Comparison of ENCODE assay signal across 8 mouse cellular contexts in the genomic region with DNA sequence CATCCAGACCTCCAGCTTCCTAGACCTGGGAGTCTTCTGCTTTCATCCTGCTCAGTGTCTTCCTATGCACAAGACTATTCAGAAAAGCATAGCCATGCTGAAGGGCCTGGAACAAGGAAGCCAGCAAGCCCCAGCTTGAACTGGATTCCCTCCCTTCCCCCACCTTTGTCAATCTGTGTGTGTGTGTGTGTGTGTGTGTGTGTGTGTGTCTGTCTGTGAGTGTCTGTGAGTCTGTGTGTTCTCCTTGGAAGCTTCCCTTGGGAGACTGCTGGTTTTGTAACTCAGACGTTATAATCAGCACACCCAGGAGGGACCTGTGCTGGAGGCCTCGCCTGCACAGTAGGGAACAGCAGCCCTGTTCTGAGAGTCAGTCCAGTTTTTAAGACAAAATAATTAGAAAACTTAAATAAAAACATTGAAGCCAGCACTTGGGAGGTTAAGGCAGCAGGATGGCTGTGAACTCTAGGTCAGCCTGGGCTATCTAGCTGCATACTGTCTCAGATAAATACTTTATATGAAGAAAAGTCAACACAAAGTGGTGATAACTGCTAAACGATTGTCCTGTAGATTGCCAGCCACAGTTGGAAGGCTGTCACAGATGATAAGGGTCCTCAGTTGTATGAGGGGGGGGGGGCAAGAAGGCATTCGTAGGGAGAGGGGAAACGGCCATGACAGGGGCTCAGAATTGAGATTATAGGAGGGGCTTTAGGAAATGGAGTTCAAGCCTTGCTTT. TPM values are rescaled to one million over a fixed set of nuclear protein-coding genes. Genes with fewer than 3 reads are reported as not detected.
A peak's percentile ranks its signal among the peaks of the same experiment; 100 is the strongest.
DNase-seq lines count a peak whose midpoint lies in the region; ATAC-seq and TF ChIP-seq lines count a peak whose summit lies in the region.

No protein-coding gene starts in this region.

- in situ Hi-C loops in ES-E14 (cut with MboI; ENCODE audit: low sequenced_read_pairs in 2 of 2, unreplicated experiment in 2 of 2): no loop called here

- peak overlapping the region; percentile 9; the same call in 1 of the 2 replicates for H3K9ac ChIP-seq in heart, adult 2 months (ENCODE audit: low read depth, low read length)
- H3K9ac ChIP-seq in ES-E14 (ENCODE audit: insufficient read depth, low read depth, low read length, poor library complexity, severe bottlenecking): peak overlapping the region; percentile 84
- H3K9ac ChIP-seq in hindbrain, embryonic 11.5 days (ENCODE audit: low read depth, low read length): no peak overlapping the region; the same call in 1 of the 2 replicates

- H3K4me1 ChIP-seq in heart, adult 2 months (ENCODE audit: control insufficient read depth, insufficient read depth, low read length): peaks cover 21% of the 10 kb centered on the region
- peaks cover 11 to 26% of the 10 kb centered on the region in 2 experiments for H3K4me1 ChIP-seq in ES-E14 (ENCODE audit: control insufficient read depth in 2 of 2, insufficient read depth in 2 of 2, low read length in 2 of 2, poor library complexity in 1 of 2)
- peaks cover 16% of the 10 kb centered on the region for H3K4me1 ChIP-seq in hindbrain, embryonic 11.5 days (replicated peaks; ENCODE audit: control insufficient read depth, insufficient read depth, low read length)

- H3K27ac ChIP-seq in heart, adult 2 months: peak overlapping the region; percentile 81
- H3K27ac ChIP-seq in ES-E14 (ENCODE audit: insufficient read depth, low read depth, low read length, poor library complexity, severe bottlenecking) (peak overlapping the region; percentile 86), macrophage (peak overlapping the region; percentile 98)
- H3K27ac ChIP-seq in hindbrain, embryonic 11.5 days (ENCODE audit: low read depth, low read length): no peak overlapping the region

- H3K9me3 ChIP-seq in ES-E14 (ENCODE audit: control insufficient read depth, insufficient read depth, low read depth, low read length): no peaks in the 10 kb centered on the region
- no peaks in the 10 kb centered on the region for H3K9me3 ChIP-seq in hindbrain, embryonic 11.5 days (ENCODE audit: control insufficient read depth, low read length)

- H3K36me3 ChIP-seq in heart, adult 2 months (ENCODE audit: control insufficient read depth, insufficient read depth, low read length): peaks cover 6% of the 10 kb centered on the region; the same call in 1 of the 2 replicates
- H3K36me3 ChIP-seq in ES-E14 (ENCODE audit: control insufficient read depth, insufficient read depth, low read length, poor library complexity, severe bottlenecking): peaks cover 37% of the 10 kb centered on the region
- 0 out of 2 replicates have a peak, but pooled peaks cover 4% of the 10 kb centered on the region for H3K36me3 ChIP-seq in hindbrain, embryonic 11.5 days (ENCODE audit: control insufficient read depth, insufficient read depth, low read length)
- H3K36me3 ChIP-seq in macrophage (ENCODE audit: inconsistent target): no peaks in the 10 kb centered on the region

- intact Hi-C loops in heart, adult 2 months (cut with DNase I): loop anchor here (2.0 kb wide), 1 partner anchor 23 kb away; the partner anchor contains the start of gene Rnf157
- intact Hi-C loops in heart, postnatal 14 days (cut with DNase I): no loop called here

- H3K27me3 ChIP-seq in heart, adult 2 months (ENCODE audit: control insufficient read depth, insufficient read depth, low read length): no peaks in the 10 kb centered on the region
- H3K27me3 ChIP-seq in hindbrain, embryonic 11.5 days (ENCODE audit: control insufficient read depth, insufficient read depth, low read length): no peaks in the 10 kb centered on the region

- no peak for TF ChIP-seq EP300 in heart, adult 2 months (IDR thresholded peaks at IDR 0.05; ENCODE audit: insufficient read depth, low read depth, low read length)

- 19% methylated on average over 5 of the region's 5 CpGs for WGBS in heart, adult 2 months
- 70% methylated on average over 5 of the region's 5 CpGs for WGBS in hindbrain, embryonic 11.5 days
- WGBS in macrophage (ENCODE audit: missing documents): 24% methylated on average over 5 of the region's 5 CpGs

- H3K79me2 ChIP-seq in heart, adult 2 months (replicated peaks; ENCODE audit: control insufficient read depth, insufficient read depth, low read length): no peaks in the 10 kb centered on the region; the same call in 1 of the 2 replicates
- H3K79me2 ChIP-seq in macrophage (ENCODE audit: inconsistent target): peaks cover 26% of the 10 kb centered on the region

- TF ChIP-seq CTCF in heart, adult 2 months (IDR thresholded peaks at IDR 0.05): no peak

- no peak for DNase-seq in heart, adult 2 months
- no peak for DNase-seq in heart, postnatal 14 days
- no peak for DNase-seq in ES-E14 (ENCODE audit: low read depth, low spot score)
- no peak for DNase-seq in hindbrain, embryonic 11.5 days (ENCODE audit: low spot score)
- DNase-seq in B cell, adult 2 months: no peak
- DNase-seq in adrenal gland, postnatal 10 days: no peak
- DNase-seq in thymus, postnatal 0 days (ENCODE audit: low spot score): no peak

- peak overlapping the region; percentile 86 for H3K4me2 ChIP-seq in hindbrain, embryonic 11.5 days (replicated peaks; ENCODE audit: low read depth, low read length)

- 0 out of 2 replicates have a peak, but pooled peaks have one; percentile 4 for TF ChIP-seq POLR2A in heart, adult 2 months (IDR thresholded peaks at IDR 0.05; ENCODE audit: insufficient read depth, low read depth, low read length)

- ATAC-seq in hindbrain, embryonic 11.5 days (ENCODE audit: low FRiP score): no peak

- H3K4me3 ChIP-seq in heart, adult 2 months: no peak overlapping the region
- H3K4me3 ChIP-seq in ES-E14 (ENCODE audit: insufficient read depth in 1 of 2, low read depth in 1 of 2, low read length in 2 of 2, poor library complexity in 1 of 2, severe bottlenecking in 1 of 2): peak overlapping the region; percentile 78 to 97
- H3K4me3 ChIP-seq in hindbrain, embryonic 11.5 days (ENCODE audit: low read depth, low read length): peak overlapping the region; percentile 97; the same call in 1 of the 2 replicates
- peak overlapping the region; percentile 54; the same call in 1 of the 2 replicates for H3K4me3 ChIP-seq in macrophage (ENCODE audit: inconsistent target)

TF ChIP-seq in ES-E14, 5 proteins besides CTCF, POLR2A, EP300 and RAD21 (continues in another document):
- TF ChIP-seq MAFK (IDR thresholded peaks at IDR 0.05; ENCODE audit: insufficient read depth, low read depth, low read length) (no peak), ZC3H11A (IDR thresholded peaks at IDR 0.05; ENCODE audit: borderline replicate concordance, low read depth, low read length) (no peak), HCFC1 (IDR thresholded peaks at IDR 0.05; ENCODE audit: borderline replicate concordance, insufficient read depth, low read length) (no peak)

RNA-seq across cellular contexts. Expression of gene Ubald2, which starts 2.3 kb away (rescaled TPM):
- total RNA-seq in heart, adult 2 months (2021): 10 to 100 TPM; 29.2 to 34.1 TPM
- 45.5 and 80.1 TPM in 2 replicates for polyA plus RNA-seq in heart, adult 2 months (2012; rRNA removed)
- 10 to 100 TPM; 41.2 to 42.9 TPM for total RNA-seq in heart, postnatal 14 days (2021)
- 106 and 117 TPM in 2 replicates for total RNA-seq in ES-E14 (2012; rRNA removed)
- 77.9 and 81.2 TPM in 2 replicates for polyA plus RNA-seq in hindbrain, embryonic 11.5 days (2014; fragmentation: Nextera tagmentation; extraction: Ambion mirVana)
- 10 to 100 TPM in 7 of 26 experiments, 1 to 10 TPM in 17, under 1 TPM in 2; 0.62 to 15.1 (median 5.9) TPM for total RNA-seq in macrophage (2018; cell fraction: chromatin; rRNA removed)
- 10 to 100 TPM; 22.3 to 37.2 (median 29.0) TPM for total RNA-seq in macrophage (2018; cell fraction: cytosol; rRNA removed)
- total RNA-seq in macrophage (2018; cell fraction: nucleus; rRNA removed): 10 to 100 TPM in 12 of 26 experiments, 1 to 10 TPM in 14; 3.3 to 22.5 (median 9.6) TPM
- polyA plus RNA-seq in macrophage (2018): 18.0 to 34.4 TPM (median 27.5 TPM) in 3 replicates
- total RNA-seq in adrenal gland, postnatal 10 days (2021): 10 to 100 TPM; 47.9 to 51.1 TPM
- polyA plus RNA-seq in thymus, postnatal 0 days (2015; fragmentation: Nextera tagmentation; extraction: Ambion mirVana): 81.9 and 82.9 TPM in 2 replicates

RNA-seq across cellular contexts. Expression of gene Rnf157, which starts 23.3 kb away (rescaled TPM):
- 1 to 10 TPM; 6.0 to 7.2 TPM for total RNA-seq in heart, adult 2 months (2021)
- 3.0 and 5.7 TPM in 2 replicates for polyA plus RNA-seq in heart, adult 2 months (2012; rRNA removed)
- total RNA-seq in heart, postnatal 14 days (2021): 1 to 10 TPM; 5.8 to 8.8 TPM
- 3.7 and 6.1 TPM in 2 replicates for total RNA-seq in ES-E14 (2012; rRNA removed)
- 16.0 and 23.1 TPM in 2 replicates for polyA plus RNA-seq in hindbrain, embryonic 11.5 days (2014; fragmentation: Nextera tagmentation; extraction: Ambion mirVana)
- total RNA-seq in macrophage (2018; cell fraction: chromatin; rRNA removed): 10 to 100 TPM in 22 of 26 experiments, 1 to 10 TPM in 4; 3.1 to 61.4 (median 29.3) TPM
- 10 to 100 TPM; 10.5 to 18.6 (median 14.5) TPM for total RNA-seq in macrophage (2018; cell fraction: cytosol; rRNA removed)
- 10 to 100 TPM in 20 of 26 experiments, 1 to 10 TPM in 6; 6.5 to 53.5 (median 18.2) TPM for total RNA-seq in macrophage (2018; cell fraction: nucleus; rRNA removed)
- 12.1 to 23.4 TPM (median 14.0 TPM) in 3 replicates for polyA plus RNA-seq in macrophage (2018)
- total RNA-seq in adrenal gland, postnatal 10 days (2021): 10 to 100 TPM; 11.2 to 16.5 TPM
- polyA plus RNA-seq in thymus, postnatal 0 days (2015; fragmentation: Nextera tagmentation; extraction: Ambion mirVana): 52.3 and 56.7 TPM in 2 replicates

RNA-seq across cellular contexts. Expression of gene Qrich2, which starts 29.9 kb away (rescaled TPM):
- total RNA-seq in heart, adult 2 months (2021): not detected
- polyA plus RNA-seq in heart, adult 2 months (2012; rRNA removed): 0.18 and 0.23 TPM in 2 replicates
- total RNA-seq in heart, postnatal 14 days (2021): not detected
- 0.22 and 0.37 TPM in 2 replicates for total RNA-seq in ES-E14 (2012; rRNA removed)
- polyA plus RNA-seq in hindbrain, embryonic 11.5 days (2014; fragmentation: Nextera tagmentation; extraction: Ambion mirVana): 0.17 TPM in 1 of 2 replicates, not detected in the other
- not detected for total RNA-seq in macrophage (2018; cell fraction: chromatin; rRNA removed)
- not detected for total RNA-seq in macrophage (2018; cell fraction: cytosol; rRNA removed)
- under 1 TPM in 3 of 26 experiments, not detected in 23; 0.12 to 0.58 (median 0.17) TPM for total RNA-seq in macrophage (2018; cell fraction: nucleus; rRNA removed)
- polyA plus RNA-seq in macrophage (2018): not detected in 3 replicates
- not detected for total RNA-seq in adrenal gland, postnatal 10 days (2021)
- 0.05 and 0.35 TPM in 2 replicates for polyA plus RNA-seq in thymus, postnatal 0 days (2015; fragmentation: Nextera tagmentation; extraction: Ambion mirVana)

RNA-seq across cellular contexts. Expression of gene Prpsap1, which starts 57.8 kb away (rescaled TPM):
- 10 to 100 TPM; 28.9 to 30.0 TPM for total RNA-seq in heart, adult 2 months (2021)
- 37.3 and 39.1 TPM in 2 replicates for polyA plus RNA-seq in heart, adult 2 months (2012; rRNA removed)
- 10 to 100 TPM; 41.5 to 45.4 TPM for total RNA-seq in heart, postnatal 14 days (2021)
- total RNA-seq in ES-E14 (2012; rRNA removed): 100 and 121 TPM in 2 replicates
- 164 and 169 TPM in 2 replicates for polyA plus RNA-seq in hindbrain, embryonic 11.5 days (2014; fragmentation: Nextera tagmentation; extraction: Ambion mirVana)
- 100 to 1,000 TPM in 3 of 26 experiments, 10 to 100 TPM in 23; 13.5 to 205 (median 56.5) TPM for total RNA-seq in macrophage (2018; cell fraction: chromatin; rRNA removed)
- total RNA-seq in macrophage (2018; cell fraction: cytosol; rRNA removed): 10 to 100 TPM; 16.5 to 29.4 (median 20.1) TPM
- 100 to 1,000 TPM in 2 of 26 experiments, 10 to 100 TPM in 24; 12.6 to 160 (median 33.4) TPM for total RNA-seq in macrophage (2018; cell fraction: nucleus; rRNA removed)
- polyA plus RNA-seq in macrophage (2018): 18.4 to 35.9 TPM (median 20.8 TPM) in 3 replicates
- total RNA-seq in adrenal gland, postnatal 10 days (2021): 10 to 100 TPM; 68.0 to 80.1 TPM
- polyA plus RNA-seq in thymus, postnatal 0 days (2015; fragmentation: Nextera tagmentation; extraction: Ambion mirVana): 90.9 and 96.6 TPM in 2 replicates
